Mouse (Mus musculus): ENCODE measurements around the gene Scarb1.

- TF ChIP-seq POLR2A (IDR thresholded peaks at IDR 0.05; ENCODE audit: control insufficient read depth, low read depth, low read length) = no peak
- no peak for TF ChIP-seq CTCF (IDR thresholded peaks at IDR 0.05; ENCODE audit: control insufficient read depth, insufficient read depth, insufficient replicate concordance, low read depth, low read length)
These were observed 34.1 kb downstream of the Scarb1 start for GRCm38 (mm10) chr5:125306824-125307223.
